Mouse (Mus musculus) heart, embryonic 10.5 days (tissue): ENCODE data around the gene Gm6760. TPM values are rescaled to one million over a fixed set of nuclear protein-coding genes. Genes with fewer than 3 reads are reported as not detected.
A peak's percentile ranks its signal among the peaks of the same experiment; 100 is the strongest.

Experiments
- DNase-seq: peaks from one replicate; pipeline ENCODE4 v3.0.0-alpha.2; 2017; ENCODE audit warnings: low spot score
- H3K27ac ChIP-seq: fragments of 300-500 bp; sonication (generic); 2 replicates; pipeline ENCODE4 v1.5.1; 2016; ENCODE audit warnings: mild to moderate bottlenecking
- H3K27me3 ChIP-seq: fragments of 300-500 bp; sonication (generic); 2 replicates; pipeline ENCODE4 v1.6.1; 2016; ENCODE audit warnings: mild to moderate bottlenecking; ENCODE audit not compliant: poor library complexity, insufficient read depth, severe bottlenecking
- H3K36me3 ChIP-seq: fragments of 300-500 bp; sonication (generic); 2 replicates; pipeline ENCODE4 v1.6.1; 2016; ENCODE audit warnings: mild to moderate bottlenecking, moderate library complexity
- H3K4me1 ChIP-seq: fragments of 300-500 bp; sonication (generic); 2 replicates; pipeline ENCODE4 v1.6.1; 2016; ENCODE audit warnings: mild to moderate bottlenecking
- H3K4me3 ChIP-seq: fragments of 300-500 bp; sonication (generic); 2 replicates; pipeline ENCODE4 v1.5.1; 2016; ENCODE audit warnings: mild to moderate bottlenecking, moderate library complexity
- H3K9me3 ChIP-seq: fragments of 300-500 bp; sonication (generic); 2 replicates; pipeline ENCODE4 v1.6.1; 2016; ENCODE audit warnings: mild to moderate bottlenecking, moderate library complexity
- WGBS: fragments of 180-500 bp; shearing (Covaris S2); methylation state at CpG from one replicate; pipeline ENCODE4 v1.1.7; 2016; 5-methylcytosine and 5-hydroxymethylcytosine counted together
- polyA plus RNA-seq: library from polyadenylated mRNA; unstranded; fragments of >200 nt; fragmentation: Nextera tagmentation; extraction: Ambion mirVana; gene quantifications from 2 replicates; pipeline ENCODE4 v1.2.1, GENCODE M21; 2016

Gm6760 gene
- polyA plus RNA-seq: not detected in 2 replicates

- no peaks in the 10 kb centered on the region for H3K36me3 ChIP-seq
- no peak within 1 kb of the TSS for H3K27ac ChIP-seq
- H3K9me3 ChIP-seq: no peaks in the 10 kb centered on the region
- WGBS: 74% methylated on average over 2 of the region's 2 CpGs
- no peak for DNase-seq
- no peak within 1 kb of the TSS for H3K4me3 ChIP-seq
- H3K4me1 ChIP-seq: no peaks in the 10 kb centered on the region
- no peaks in the 10 kb centered on the region for H3K27me3 ChIP-seq
Observed at GRCm38 (mm10) chrX:64152098-64152497, at the start of gene Gm6760. Gm6760 (minus strand) TSS chrX:64152198.

- Histone ChIP-seq H3K4me1 (no peaks in the 10 kb centered on the region), H3K4me3 (no peak overlapping the region), H3K36me3 (no peaks in the 10 kb centered on the region), H3K9me3 (no peaks in the 10 kb centered on the region), H3K27ac (peak overlapping the region; percentile 62; the same call in 1 of the 2 replicates), H3K27me3 (no peaks in the 10 kb centered on the region)
- DNase-seq: peak; percentile 70
Observed at GRCm38 (mm10) chrX:64181246-64181645, 29.2 kb upstream of the Gm6760 start.

- H3K36me3 ChIP-seq: no peaks in the 10 kb centered on the region
- no peaks in the 10 kb centered on the region for H3K4me1 ChIP-seq
- no peak within 1 kb of the TSS for H3K27ac ChIP-seq
- H3K9me3 ChIP-seq: no peaks in the 10 kb centered on the region
- H3K4me3 ChIP-seq: no peak within 1 kb of the TSS
- WGBS: 81% methylated on average over 11 of the region's 11 CpGs
- no peak for DNase-seq
- H3K27me3 ChIP-seq: no peaks in the 10 kb centered on the region
Observed at GRCm38 (mm10) chrX:64173248-64173647, 21.2 kb upstream of the Gm6760 start, which contains the start of gene 3830417A13Rik. 3830417A13Rik (plus strand) TSS chrX:64173548.

Other genes starting within 250 kb of the Gm6760 start
- 0.62 and 1.0 TPM in 2 replicates for gene 3830417A13Rik, start 21.4 kb upstream of the Gm6760 start, polyA plus RNA-seq
- gene Slitrk4, start 124.8 kb upstream of the Gm6760 start, polyA plus RNA-seq: 2.8 and 5.2 TPM in 2 replicates